Mouse (Mus musculus) lung, postnatal 10 days (tissue): ENCODE measurements at regions not wholly inside any gene's neighbourhood (a gene's known extent, or its start where the extent isn't known, plus 50 kb on each side); places are given as distances from the start of the nearest gene placed in this dataset.

Experiments
- DNase-seq: peaks from one replicate; pipeline ENCODE4 v3.0.0; 2021

DNA sequence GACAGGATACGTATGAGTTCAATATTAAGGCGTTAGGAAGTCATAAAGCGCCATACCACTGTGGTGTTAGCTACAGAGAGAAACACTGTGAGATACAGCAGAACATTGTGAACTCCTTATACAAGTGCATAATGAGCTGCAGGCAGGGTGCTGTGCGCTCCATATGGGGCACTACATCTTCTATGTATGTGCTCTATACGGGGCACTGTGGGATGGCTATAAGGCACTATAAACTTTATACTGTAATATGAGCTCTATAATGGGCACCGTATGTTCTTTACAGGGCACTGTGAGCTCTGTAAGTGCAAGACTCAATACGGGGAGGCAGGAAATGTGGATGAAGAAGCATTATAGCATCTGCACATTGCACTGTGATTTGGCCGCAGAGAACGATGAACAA, 183.2 kb upstream of the Krr1 start:
- DNase-seq, result no peak

GRCm38 (mm10) chr10:111790911-111791310, 181.6 kb upstream of the Krr1 start:
- DNase-seq, result no peak

DNA sequence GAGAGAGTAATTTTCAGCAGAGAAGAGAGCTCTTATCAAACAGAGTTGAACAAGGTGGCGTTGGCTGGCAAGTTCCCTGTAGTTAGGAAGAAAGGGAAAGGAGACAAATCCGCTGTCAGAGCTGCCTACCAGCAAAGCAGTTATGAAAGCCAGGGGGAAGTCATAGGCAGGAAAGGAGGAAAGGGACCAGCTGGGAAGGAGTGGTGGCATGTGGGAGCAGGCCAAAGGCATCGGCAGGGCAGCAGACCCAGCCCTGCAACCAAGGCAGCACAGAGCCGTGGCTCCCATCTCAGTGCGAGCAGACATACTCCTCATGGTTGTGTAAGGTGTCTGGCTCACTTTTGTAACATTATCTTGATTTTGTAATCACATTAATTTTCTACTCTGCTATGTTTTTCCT, 177.4 kb upstream of the Krr1 start:
- peak; percentile 70 for DNase-seq

- no peak for DNase-seq
Measured at GRCm38 (mm10) chr10:111795756-111796155, 176.7 kb upstream of the Krr1 start.

GRCm38 (mm10) chr10:111798851-111799281, 173.6 kb upstream of the Krr1 start:
- no peak for DNase-seq

GRCm38 (mm10) chr10:111799850-111800589, 172.4 kb upstream of the Krr1 start:
- DNase-seq, result no peak

GRCm38 (mm10) chr10:111800590-111800935, 171.9 kb upstream of the Krr1 start:
- DNase-seq, result no peak

- no peak for DNase-seq
Measured at GRCm38 (mm10) chr10:111801021-111801793, 171.3 kb upstream of the Krr1 start.

- no peak for DNase-seq
Measured at GRCm38 (mm10) chr10:111801794-111802359, 170.6 kb upstream of the Krr1 start.

DNA sequence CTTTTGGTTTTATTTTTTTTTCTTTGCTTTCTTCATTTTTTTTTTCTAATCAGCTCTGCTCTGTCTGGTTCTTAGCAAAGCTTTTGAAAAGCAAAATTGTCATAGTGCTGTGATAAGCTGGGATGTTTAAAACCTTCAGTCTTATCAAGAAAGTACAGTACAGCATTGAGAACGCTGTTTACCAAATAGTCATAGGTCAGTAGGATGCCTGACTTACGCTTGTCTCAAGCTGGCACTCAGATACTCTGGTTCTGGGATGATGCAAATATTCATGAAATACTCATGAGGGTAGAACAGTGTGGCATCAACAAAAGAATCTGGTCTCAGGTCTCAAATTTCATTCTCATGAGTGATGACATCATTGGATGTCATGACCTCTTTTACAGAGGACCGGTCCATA, 166.1 kb upstream of the Krr1 start:
- no peak for DNase-seq

DNA sequence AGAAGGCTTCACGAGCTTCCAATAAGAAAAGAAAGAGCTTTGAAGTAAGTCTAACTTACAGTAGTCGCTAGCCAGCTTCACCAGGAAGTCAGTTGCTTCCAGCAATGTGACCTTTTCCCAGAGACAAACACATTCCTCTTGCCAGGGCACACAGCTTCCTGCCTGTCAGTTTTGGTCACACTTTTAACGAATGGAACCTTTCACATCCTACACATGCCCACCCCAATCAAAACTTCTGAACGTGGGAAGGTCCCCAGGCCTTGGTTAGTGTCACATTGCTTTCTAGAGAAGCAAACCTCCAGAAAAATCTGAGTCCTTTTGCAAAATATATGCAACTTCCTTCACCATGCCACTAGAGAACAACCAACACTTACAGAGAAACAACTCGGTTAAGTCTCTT, 165.5 kb upstream of the Krr1 start:
- no peak for DNase-seq

- DNase-seq, result no peak
Measured at GRCm38 (mm10) chr10:111813736-111814135, 158.7 kb upstream of the Krr1 start.

DNA sequence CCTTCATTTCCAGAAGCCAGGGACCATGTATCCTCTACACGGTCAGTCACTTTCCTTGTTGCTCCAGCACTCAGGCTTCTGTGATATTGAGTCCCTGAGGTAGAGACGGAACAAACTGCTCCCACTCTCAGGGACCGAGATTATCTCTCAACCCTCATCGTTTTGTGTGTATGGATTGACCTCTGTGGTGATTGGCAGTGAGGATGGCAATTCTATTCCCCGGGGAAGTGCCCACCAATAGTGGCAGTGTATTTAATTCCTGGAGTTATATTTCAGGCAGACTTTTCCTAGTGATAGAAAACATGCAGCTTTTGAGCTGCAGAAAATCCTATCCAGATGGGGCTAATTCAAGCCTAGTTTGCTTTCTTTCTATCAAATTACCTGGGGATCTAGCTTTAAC, 157.8 kb upstream of the Krr1 start:
- DNase-seq, result no peak

GRCm38 (mm10) chr10:111815160-111815559, 157.3 kb upstream of the Krr1 start:
- no peak for DNase-seq

DNA sequence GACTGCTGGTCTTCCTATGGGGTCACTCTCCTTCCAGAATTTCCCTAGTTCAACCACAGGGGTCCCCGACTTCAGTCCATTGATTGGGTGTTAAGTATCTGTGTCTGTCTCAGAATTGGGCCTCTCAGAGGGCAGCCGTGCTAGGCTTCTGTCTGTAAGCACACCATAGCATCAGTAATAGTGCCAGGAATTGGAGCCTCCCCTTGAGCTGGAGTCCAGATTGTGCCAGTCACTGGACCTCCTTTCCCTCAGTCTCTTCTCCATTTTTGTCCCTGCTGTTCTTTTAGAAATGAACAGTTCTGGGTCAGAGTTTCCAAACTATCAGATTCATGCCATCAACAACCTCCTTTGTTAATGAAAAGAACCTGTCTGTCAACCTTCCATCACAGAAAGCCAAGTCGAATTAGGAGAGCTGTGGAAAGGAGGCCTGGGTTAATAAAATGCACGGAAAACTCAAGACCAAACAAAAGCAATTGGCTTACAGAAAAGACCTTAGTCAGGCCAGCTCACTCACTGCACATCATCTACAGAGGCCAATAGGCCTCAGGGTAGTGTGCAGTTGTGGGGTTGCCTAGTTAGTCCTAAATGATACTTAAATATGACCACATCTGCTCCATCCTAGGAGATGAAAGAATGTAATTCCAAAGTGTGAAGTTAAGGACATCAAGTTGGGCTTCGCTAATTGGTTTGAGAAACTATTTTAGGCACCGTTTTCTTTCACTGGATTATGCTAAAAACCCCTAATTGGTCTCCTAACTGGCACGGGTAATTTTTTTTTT, 156.5 kb upstream of the Krr1 start:
- no peak for DNase-seq

DNA sequence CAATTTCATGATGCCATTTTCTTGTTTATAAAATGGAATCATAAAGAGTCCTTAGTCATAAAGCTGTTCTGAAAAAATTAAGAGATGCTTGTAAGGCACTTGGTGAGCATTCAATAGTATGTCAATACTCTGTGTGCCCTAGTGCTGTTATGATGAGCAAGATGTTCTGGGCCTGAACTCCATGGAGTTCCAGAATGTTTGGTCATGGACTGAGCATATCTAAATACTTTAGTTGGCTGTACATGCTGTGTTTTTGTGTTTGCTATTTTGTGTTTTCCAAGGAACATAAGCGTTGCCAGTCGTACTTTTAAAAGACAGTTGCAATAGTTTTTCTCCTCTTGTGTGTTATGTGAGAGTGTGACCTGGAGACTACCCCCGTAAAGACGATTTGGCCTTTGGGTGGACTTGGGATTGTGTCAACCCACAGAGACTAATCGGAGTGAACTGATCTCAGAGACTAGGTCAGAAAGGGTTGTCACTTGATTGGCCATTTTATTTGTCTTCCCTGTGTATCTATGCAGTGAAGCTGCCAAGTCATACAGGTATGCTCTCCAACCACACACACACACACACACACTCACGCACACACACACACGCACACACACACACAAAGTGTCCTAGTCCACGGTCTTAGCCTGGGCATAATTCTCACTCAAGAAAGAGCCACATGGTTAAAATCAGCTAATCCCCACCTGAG, 152.6 kb upstream of the Krr1 start:
- DNase-seq, result no peak

DNA sequence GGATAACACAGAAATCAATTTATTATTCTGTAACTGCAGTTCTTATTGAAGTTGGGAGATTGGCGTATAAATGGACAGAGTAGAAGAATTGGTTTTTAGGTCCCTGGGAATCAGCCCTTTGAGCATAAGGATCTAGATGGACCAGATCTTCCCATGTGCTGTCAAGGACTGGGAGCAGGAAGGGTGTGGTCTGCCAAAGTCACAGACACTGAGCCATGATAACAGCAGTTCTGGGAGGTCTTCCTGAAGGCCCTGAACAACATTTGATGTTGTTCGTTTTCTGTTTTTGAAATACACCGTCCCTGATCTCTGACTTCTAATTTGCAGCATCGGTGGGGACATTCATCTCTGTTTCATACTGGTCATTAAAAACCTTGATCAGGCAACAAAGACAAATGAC, 147.6 kb upstream of the Krr1 start:
- DNase-seq, result no peak

DNA sequence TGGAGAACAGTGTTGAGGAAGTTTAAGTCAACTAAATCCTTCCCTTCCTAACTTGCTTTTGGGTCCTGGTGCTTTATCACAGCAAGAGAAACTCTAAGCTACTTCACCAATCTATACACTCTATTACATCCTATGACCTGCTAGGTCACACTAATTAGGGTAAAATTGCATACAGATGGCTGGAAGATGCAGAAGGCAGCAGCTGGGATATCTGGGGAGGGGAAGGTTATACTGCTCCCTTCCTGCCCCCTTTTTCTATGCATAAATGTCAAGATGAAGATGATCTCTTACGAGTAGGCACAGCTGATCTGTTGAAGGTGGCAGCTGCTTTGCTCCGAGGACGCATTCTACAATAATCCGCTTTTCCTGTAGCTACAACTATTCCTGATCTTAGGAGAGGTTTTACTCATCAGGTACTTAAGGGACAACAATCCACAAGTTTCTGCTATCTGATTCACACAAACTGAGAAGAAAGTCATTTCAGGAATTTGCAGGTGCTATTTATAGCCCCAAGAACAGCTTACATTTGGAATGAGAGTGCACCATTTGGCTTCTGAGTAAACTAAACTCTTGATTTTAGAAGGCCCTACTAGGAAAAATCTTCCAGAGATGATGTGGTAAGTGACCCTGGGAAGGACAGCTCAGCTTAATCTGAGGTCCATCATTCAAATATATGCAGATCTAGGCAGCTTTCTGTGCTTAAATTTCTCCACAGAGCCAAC, 146.3 kb upstream of the Krr1 start:
- DNase-seq, result no peak

GRCm38 (mm10) chr10:111827246-111827645, 145.2 kb upstream of the Krr1 start:
- peak; percentile 42 for DNase-seq

DNA sequence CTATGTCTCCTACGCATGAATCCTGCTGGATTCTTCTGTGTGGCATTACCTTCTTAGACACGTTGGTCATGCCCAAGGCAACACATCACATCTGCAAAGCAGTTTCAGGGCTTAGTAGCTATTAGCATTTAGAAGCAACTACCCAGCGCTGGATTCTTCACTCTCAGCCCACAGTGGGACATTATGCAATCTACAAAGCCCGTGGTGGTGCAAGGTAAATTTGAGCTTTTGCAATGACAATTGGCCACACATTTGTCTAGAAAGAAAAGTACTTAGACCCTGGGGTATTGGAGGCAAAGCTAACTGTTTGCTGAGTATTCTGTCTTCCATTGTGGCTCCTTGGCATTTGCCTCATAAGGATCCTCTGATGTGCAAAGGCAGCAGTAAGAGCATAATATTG, 144.5 kb upstream of the Krr1 start:
- peak; percentile 7 for DNase-seq

- DNase-seq, result no peak
Measured at GRCm38 (mm10) chr10:111828610-111829009, 143.9 kb upstream of the Krr1 start.

DNA sequence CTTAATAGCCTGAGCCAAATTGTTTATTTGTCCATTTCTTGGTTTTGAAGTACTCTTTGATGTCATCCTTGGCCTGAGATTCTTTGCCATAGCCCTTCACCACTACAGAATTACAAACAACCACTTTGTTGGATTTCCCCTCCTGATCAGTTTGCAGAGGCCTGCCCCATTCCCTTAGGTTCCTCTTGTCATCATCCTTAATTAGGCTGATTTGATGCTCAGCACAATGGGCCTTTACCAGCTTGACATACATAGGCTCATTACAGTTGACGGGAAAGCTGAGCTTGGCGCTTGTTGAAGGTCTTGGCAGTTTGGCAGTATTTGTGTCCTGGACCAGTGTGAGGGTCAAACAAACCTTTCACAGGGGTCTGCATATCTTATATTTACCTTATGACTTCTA, 143.2 kb upstream of the Krr1 start:
- no peak for DNase-seq
